Comparison of ENCODE assay signal across 16 mouse cellular contexts in the genomic region with DNA sequence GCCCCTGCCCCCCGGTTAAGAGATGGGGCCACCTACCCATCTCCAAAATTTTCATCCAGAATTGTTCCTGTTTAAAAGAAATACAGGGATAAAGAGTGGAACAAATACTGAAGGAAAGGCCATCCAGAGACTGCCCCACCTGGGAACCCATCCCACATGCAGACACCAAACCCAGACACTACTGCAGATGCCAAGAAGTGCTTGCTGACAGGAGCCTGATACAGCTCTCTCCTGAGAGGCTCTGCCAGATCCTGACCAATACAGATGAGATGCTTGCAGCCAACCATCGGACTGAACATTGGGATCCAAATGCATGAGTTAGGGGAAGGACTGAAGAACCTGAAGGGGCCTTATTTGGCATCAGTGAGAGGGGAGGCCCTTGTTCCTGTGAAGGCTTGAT.
"Had no signal": no experiment of that assay in that cellular context is flagged by ENCODE, and none has a peak within 500 bp of the region (broad histone marks: within the 10 kb centered on the region; RNA-seq: fewer than 3 reads in every experiment).

No protein-coding gene starts in this region.

- DNase-seq: retina, postnatal 1 day; right cerebral cortex, adult 18-20 months; right cerebral cortex, postnatal 14 days; right cerebral cortex, postnatal 25 days; right cerebral cortex, postnatal 4 days; spleen, adult 18-20 months; thymus, adult 18-20 months; thymus, adult 2 months; thymus, postnatal 14 days; thymus, postnatal 25 days; thymus, postnatal 36 days; thymus, postnatal 4 days had no signal

- H3K4me1 ChIP-seq: neural tube, embryonic 13.5 days; stomach, embryonic 15.5 days had no signal

- H3K27me3 ChIP-seq: neural tube, embryonic 13.5 days; neural tube, embryonic 15.5 days; stomach, embryonic 15.5 days had no signal

- H3K27ac ChIP-seq: neural tube, embryonic 13.5 days; neural tube, embryonic 15.5 days; stomach, embryonic 15.5 days; stomach, postnatal 0 days had no signal

- H3K9me3 ChIP-seq: neural tube, embryonic 13.5 days; neural tube, embryonic 15.5 days; stomach, embryonic 15.5 days had no signal

- H3K9ac ChIP-seq: neural tube, embryonic 13.5 days; neural tube, embryonic 15.5 days; stomach, embryonic 15.5 days had no signal

- H3K4me3 ChIP-seq: neural tube, embryonic 13.5 days; neural tube, embryonic 15.5 days; stomach, embryonic 15.5 days had no signal

- H3K4me2 ChIP-seq: neural tube, embryonic 13.5 days; neural tube, embryonic 15.5 days; stomach, embryonic 15.5 days had no signal

- H3K36me3 ChIP-seq: neural tube, embryonic 13.5 days; neural tube, embryonic 15.5 days; stomach, embryonic 15.5 days had no signal
